Mouse (Mus musculus): ENCODE results near the gene Zdhhc6. TPM values are rescaled to one million over a fixed set of nuclear protein-coding genes. Genes with fewer than 3 reads are reported as not detected.

Gene Zdhhc6
- polyA plus RNA-seq, 1 experiment from 2014 or later = 106 TPM

DNA sequence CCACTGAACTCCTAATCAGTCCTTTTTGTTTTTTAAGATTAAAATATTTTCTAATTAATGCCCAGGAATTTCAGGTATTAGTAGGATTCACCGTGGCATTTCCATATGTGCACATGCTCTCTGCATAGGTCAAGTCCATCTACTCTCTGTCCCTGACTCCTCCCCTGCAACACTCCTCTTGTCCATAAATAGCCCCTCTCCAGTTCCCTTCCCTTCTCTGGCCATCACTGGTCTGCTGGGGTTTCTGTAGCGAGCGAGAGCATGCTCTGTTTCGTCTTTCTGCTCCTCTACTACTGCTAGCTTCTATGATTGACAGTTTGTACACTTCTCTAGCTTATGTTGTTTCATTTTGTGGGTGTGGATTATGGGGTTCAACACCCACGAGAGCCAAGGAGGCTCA, 15.9 kb upstream of the Zdhhc6 start:
- H3K4me1 ChIP-seq (replicated peaks) = no peaks in the 10 kb centered on the region
- H3K36me3 ChIP-seq = peaks cover 44% of the 10 kb centered on the region
- H3K9me3 ChIP-seq = no peaks in the 10 kb centered on the region
- no peaks in the 10 kb centered on the region for H3K27me3 ChIP-seq (ENCODE audit: insufficient read depth, poor library complexity, severe bottlenecking)
- H3K4me3 ChIP-seq = no peak overlapping the region
- 91% methylated on average over 5 of the region's 5 CpGs for whole genome bisulfite sequencing
- no peak for DNase-seq (ENCODE audit: low spot score)
- no peak overlapping the region for H3K27ac ChIP-seq

GRCm38 (mm10) chr19:55327510-55327909, 11.7 kb upstream of the Zdhhc6 start:
- Histone ChIP-seq H3K9me3 (no peaks in the 10 kb centered on the region), H3K4me3 (no peak overlapping the region), H3K4me1 (replicated peaks) (no peaks in the 10 kb centered on the region), H3K27me3 (ENCODE audit: insufficient read depth, poor library complexity, severe bottlenecking) (no peaks in the 10 kb centered on the region), H3K36me3 (peaks cover 66% of the 10 kb centered on the region), H3K27ac (no peak overlapping the region)
- WGBS = 92% methylated on average over 4 of the region's 4 CpGs
- no peak for DNase-seq (ENCODE audit: low spot score)

GRCm38 (mm10) chr19:55322604-55323003, 6.8 kb upstream of the Zdhhc6 start:
- Histone ChIP-seq H3K36me3 (peaks cover 28% of the 10 kb centered on the region), H3K9me3 (no peaks in the 10 kb centered on the region), H3K27me3 (ENCODE audit: insufficient read depth, poor library complexity, severe bottlenecking) (no peaks in the 10 kb centered on the region), H3K4me3 (no peak overlapping the region), H3K4me1 (replicated peaks) (0 out of 2 replicates have a peak, but pooled peaks cover 3% of the 10 kb centered on the region), H3K27ac (no peak overlapping the region)
- WGBS = 95% methylated on average over 8 of the region's 8 CpGs
- DNase-seq (ENCODE audit: low spot score) = no peak

- Histone ChIP-seq H3K4me1 (replicated peaks) (peaks cover 26% of the 10 kb centered on the region), H3K27ac (no peak overlapping the region), H3K27me3 (ENCODE audit: insufficient read depth, poor library complexity, severe bottlenecking) (no peaks in the 10 kb centered on the region), H3K4me3 (no peak overlapping the region), H3K36me3 (peaks cover 21% of the 10 kb centered on the region), H3K9me3 (no peaks in the 10 kb centered on the region)
- no peak for DNase-seq (ENCODE audit: low spot score)
- 84% methylated on average over 5 of the region's 5 CpGs for WGBS
These were observed 3.7 kb upstream of the Zdhhc6 start for GRCm38 (mm10) chr19:55319521-55319920.

DNA sequence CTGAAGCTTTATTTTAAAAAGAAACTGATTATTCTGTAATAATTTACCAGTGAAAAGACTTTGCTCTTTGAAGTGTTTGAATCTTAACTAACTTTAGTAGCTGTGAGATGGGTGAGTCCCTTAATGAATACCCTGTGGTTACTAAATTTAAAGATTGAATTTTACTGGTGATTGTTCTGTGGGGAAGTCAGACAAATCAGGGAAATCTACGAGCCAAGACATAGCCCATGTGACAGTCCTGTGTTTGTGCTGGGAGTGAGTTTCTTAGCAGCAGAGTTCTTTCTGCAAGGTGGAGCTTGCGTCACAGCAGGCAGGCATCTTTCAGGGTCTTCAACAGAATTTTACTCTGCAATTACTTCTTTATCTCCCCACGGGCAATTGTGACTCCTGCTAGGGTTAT, 3.2 kb upstream of the Zdhhc6 start:
- Histone ChIP-seq H3K27me3 (ENCODE audit: insufficient read depth, poor library complexity, severe bottlenecking) (no peaks in the 10 kb centered on the region), H3K4me1 (replicated peaks) (peaks cover 29% of the 10 kb centered on the region), H3K9me3 (no peaks in the 10 kb centered on the region), H3K27ac (no peak overlapping the region), H3K36me3 (peaks cover 20% of the 10 kb centered on the region), H3K4me3 (no peak overlapping the region)
- 84% methylated on average over 3 of the region's 3 CpGs for WGBS
- DNase-seq (ENCODE audit: low spot score) = no peak

GRCm38 (mm10) chr19:55316901-55317300, 1.1 kb upstream of the Zdhhc6 start:
- Histone ChIP-seq H3K4me1 (replicated peaks) (peaks cover 39% of the 10 kb centered on the region), H3K27ac (no peak overlapping the region), H3K27me3 (ENCODE audit: insufficient read depth, poor library complexity, severe bottlenecking) (no peaks in the 10 kb centered on the region), H3K36me3 (peaks cover 14% of the 10 kb centered on the region), H3K4me3 (peak overlapping the region; percentile 85), H3K9me3 (no peaks in the 10 kb centered on the region)
- WGBS = 66% methylated on average over 10 of the region's 10 CpGs
- DNase-seq (ENCODE audit: low spot score) = no peak

DNA sequence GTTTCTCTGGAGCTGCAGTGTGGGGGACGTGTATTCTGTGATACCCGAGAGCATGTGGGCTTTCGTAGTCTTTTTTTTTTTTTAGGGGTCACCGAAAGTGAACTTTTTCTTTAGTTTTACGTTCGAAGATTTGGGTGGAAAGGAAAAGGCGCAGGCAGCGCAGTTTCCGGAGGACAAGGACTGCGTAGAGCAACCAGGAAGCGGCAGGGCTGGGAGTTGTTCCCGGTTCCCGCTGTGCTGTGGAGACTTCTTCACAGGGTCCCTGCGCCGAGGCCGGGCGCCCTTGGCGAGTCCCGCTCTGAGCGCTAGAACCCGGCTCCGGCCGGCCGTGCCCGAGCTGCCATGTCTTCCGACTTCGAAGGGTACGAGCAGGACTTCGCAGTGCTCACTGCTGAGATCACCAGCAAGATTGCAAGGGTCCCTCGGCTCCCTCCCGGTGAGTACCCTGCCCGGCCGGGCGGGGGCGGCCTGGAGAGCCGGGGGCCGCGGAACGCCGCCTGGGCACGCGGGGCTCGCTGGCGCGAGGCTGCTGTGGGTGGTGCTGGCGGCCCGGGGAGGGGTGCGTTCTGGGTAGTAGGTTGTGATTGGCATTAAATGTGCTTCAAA, 380 bp upstream of the Zdhhc6 start, which contains the start of gene Vti1a:
TSS of gene Vti1a (plus strand) at position 187 of the 606 bp plus-strand sequence.
- no peaks in the 10 kb centered on the region for H3K27me3 ChIP-seq (ENCODE audit: insufficient read depth, poor library complexity, severe bottlenecking)
- peak within 1 kb of the TSS; percentile 85 for H3K4me3 ChIP-seq
- peaks cover 21% of the 10 kb centered on the region for H3K36me3 ChIP-seq
- H3K27ac ChIP-seq = peak within 1 kb of the TSS; percentile 94
- peaks cover 39% of the 10 kb centered on the region for H3K4me1 ChIP-seq (replicated peaks)
- WGBS = under 1% methylated on average over 48 of the region's 48 CpGs
- peak; percentile 88 for DNase-seq (ENCODE audit: low spot score)
- no peaks in the 10 kb centered on the region for H3K9me3 ChIP-seq

- H3K4me1 ChIP-seq (replicated peaks) = peaks cover 39% of the 10 kb centered on the region
- WGBS = 97% methylated on average over 2 of the region's 2 CpGs
- H3K9me3 ChIP-seq = no peaks in the 10 kb centered on the region
- peaks cover 46% of the 10 kb centered on the region for H3K36me3 ChIP-seq
- H3K27ac ChIP-seq = no peak overlapping the region
- no peak for DNase-seq (ENCODE audit: low spot score)
- no peak overlapping the region for H3K4me3 ChIP-seq
- no peaks in the 10 kb centered on the region for H3K27me3 ChIP-seq (ENCODE audit: insufficient read depth, poor library complexity, severe bottlenecking)
These were observed 2.2 kb downstream of the Zdhhc6 start for GRCm38 (mm10) chr19:55313649-55314048.

GRCm38 (mm10) chr19:55311874-55312273, 4.0 kb downstream of the Zdhhc6 start:
- Histone ChIP-seq H3K27me3 (ENCODE audit: insufficient read depth, poor library complexity, severe bottlenecking) (no peaks in the 10 kb centered on the region), H3K9me3 (no peaks in the 10 kb centered on the region), H3K36me3 (peaks cover 63% of the 10 kb centered on the region), H3K4me1 (replicated peaks) (peaks cover 29% of the 10 kb centered on the region), H3K27ac (no peak overlapping the region), H3K4me3 (no peak overlapping the region)
- DNase-seq (ENCODE audit: low spot score) = no peak
- WGBS = 89% methylated on average over 8 of the region's 8 CpGs

DNA sequence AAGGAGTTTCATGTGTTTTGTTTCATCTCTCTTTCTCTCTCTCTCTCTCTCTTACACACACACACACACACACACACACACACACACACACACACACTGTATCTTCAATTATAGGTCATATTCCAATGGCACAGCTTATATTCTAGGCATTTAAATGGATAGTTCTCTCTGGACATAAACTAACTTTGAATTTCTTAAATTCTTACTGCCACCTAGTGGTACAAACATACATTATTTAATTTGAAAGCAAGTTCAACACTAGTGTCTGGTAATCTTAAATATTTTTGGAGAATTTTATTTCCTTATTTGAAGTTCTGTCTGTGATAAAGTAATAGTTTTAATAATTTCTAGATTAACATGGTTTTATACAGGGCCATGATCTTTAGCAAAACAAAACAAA, 10.8 kb downstream of the Zdhhc6 start:
- no peaks in the 10 kb centered on the region for H3K27me3 ChIP-seq (ENCODE audit: insufficient read depth, poor library complexity, severe bottlenecking)
- DNase-seq (ENCODE audit: low spot score) = no peak
- no peaks in the 10 kb centered on the region for H3K4me1 ChIP-seq (replicated peaks)

GRCm38 (mm10) chr19:55300525-55300924, 15.3 kb downstream of the Zdhhc6 start:
- Histone ChIP-seq H3K4me3 (no peak overlapping the region), H3K9me3 (no peaks in the 10 kb centered on the region), H3K4me1 (replicated peaks) (no peaks in the 10 kb centered on the region), H3K27ac (no peak overlapping the region), H3K27me3 (ENCODE audit: insufficient read depth, poor library complexity, severe bottlenecking) (no peaks in the 10 kb centered on the region), H3K36me3 (peaks cover 95% of the 10 kb centered on the region)
- 90% methylated on average over 3 of the region's 3 CpGs for WGBS
- DNase-seq (ENCODE audit: low spot score) = no peak

More for the DNA sequence above, 10.8 kb downstream of the Zdhhc6 start:
- Histone ChIP-seq H3K4me3 (no peak overlapping the region), H3K27ac (no peak overlapping the region), H3K36me3 (peaks cover 90% of the 10 kb centered on the region), H3K9me3 (no peaks in the 10 kb centered on the region)

GRCm38 (mm10) chr19:55299378-55299777, 16.5 kb downstream of the Zdhhc6 start:
- Histone ChIP-seq H3K27me3 (ENCODE audit: insufficient read depth, poor library complexity, severe bottlenecking) (no peaks in the 10 kb centered on the region), H3K4me3 (no peak overlapping the region), H3K4me1 (replicated peaks) (no peaks in the 10 kb centered on the region), H3K36me3 (peaks cover 98% of the 10 kb centered on the region), H3K27ac (no peak overlapping the region), H3K9me3 (no peaks in the 10 kb centered on the region)
- DNase-seq (ENCODE audit: low spot score) = no peak
- 91% methylated on average over 1 of the region's 1 CpGs for WGBS

DNA sequence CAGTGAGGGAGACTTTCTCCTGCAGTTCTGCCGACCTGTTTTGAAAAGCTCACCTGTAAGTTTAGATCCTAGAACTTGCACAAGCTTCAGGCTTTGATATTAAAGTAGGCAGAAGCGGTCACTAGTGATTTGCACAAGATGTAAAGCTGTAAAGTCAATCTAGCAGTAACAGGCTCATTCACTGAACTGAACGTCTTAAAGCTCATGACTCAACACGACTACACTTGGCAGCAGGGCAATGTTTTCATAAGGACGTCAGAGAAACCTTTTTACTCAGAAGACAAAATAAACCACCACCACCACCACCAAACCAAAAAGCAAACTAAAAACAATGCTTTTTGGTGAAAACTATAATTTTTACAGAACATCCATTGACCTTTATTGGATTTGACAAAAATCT, 17.9 kb downstream of the Zdhhc6 start:
- H3K4me1 ChIP-seq (replicated peaks) = no peaks in the 10 kb centered on the region
- H3K27ac ChIP-seq = no peak overlapping the region
- no peak overlapping the region for H3K4me3 ChIP-seq
- no peak for DNase-seq (ENCODE audit: low spot score)
- no peaks in the 10 kb centered on the region for H3K27me3 ChIP-seq (ENCODE audit: insufficient read depth, poor library complexity, severe bottlenecking)
- 87% methylated on average over 5 of the region's 5 CpGs for WGBS
- no peaks in the 10 kb centered on the region for H3K9me3 ChIP-seq
- peaks cover 84% of the 10 kb centered on the region for H3K36me3 ChIP-seq

DNA sequence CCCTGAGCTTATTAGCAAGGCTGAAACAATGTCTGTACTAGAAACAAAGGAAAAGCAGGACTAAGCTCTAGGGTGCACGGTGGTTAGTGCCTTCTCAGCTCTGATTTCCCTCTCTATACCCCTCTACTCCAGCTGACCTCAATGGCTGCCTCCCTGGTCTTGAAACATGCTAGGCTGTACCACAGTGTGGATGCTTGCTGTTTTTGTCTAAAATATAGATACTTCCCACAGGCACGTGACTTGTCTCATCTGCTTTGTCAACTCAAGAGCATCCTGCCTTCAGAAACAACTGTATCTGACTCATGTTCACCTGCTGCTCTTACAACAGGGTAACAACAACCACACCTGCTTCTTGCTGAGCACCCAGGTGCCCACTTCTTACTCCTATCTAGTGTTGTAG, 18.3 kb downstream of the Zdhhc6 start:
- Histone ChIP-seq H3K27me3 (ENCODE audit: insufficient read depth, poor library complexity, severe bottlenecking) (no peaks in the 10 kb centered on the region), H3K27ac (no peak overlapping the region), H3K36me3 (peaks cover 79% of the 10 kb centered on the region), H3K4me3 (no peak overlapping the region), H3K9me3 (no peaks in the 10 kb centered on the region), H3K4me1 (replicated peaks) (no peaks in the 10 kb centered on the region)
- 92% methylated on average over 2 of the region's 2 CpGs for WGBS
- DNase-seq (ENCODE audit: low spot score) = no peak
